Mouse (Mus musculus) urinary bladder, adult 2 months (tissue): ENCODE results near the gene Pbx2. TPM values are rescaled to one million over a fixed set of nuclear protein-coding genes. Genes with fewer than 3 reads are reported as not detected.
A peak's percentile ranks its signal among the peaks of the same experiment; 100 is the strongest.

Experiments used
- DNase-seq: peaks from one replicate; pipeline ENCODE4 v3.0.0; 2022; ENCODE audit warnings: low spot score
- polyA plus RNA-seq: library from polyadenylated mRNA; depleted of rRNA; stranded (reverse); fragments of >200 nt; gene quantifications from 2 replicates; pipeline ENCODE4 v1.2.3, GENCODE M21; 2012

Gene Pbx2
- polyA plus RNA-seq, 1 experiment = 55.2 TPM

GRCm38 (mm10) chr17:34603375-34604060 is 12.5 kb downstream of the Pbx2 start, which contains the start of gene Rnf5:
TSS of gene Rnf5 (minus strand) at chr17:34603690.
- peak; percentile 77 for DNase-seq

GRCm38 (mm10) chr17:34604061-34604508 is 13.0 kb downstream of the Pbx2 start, which contains the start of gene Agpat1:
TSS of gene Agpat1 (plus strand) at chr17:34604262.
- DNase-seq = peak; percentile 82

GRCm38 (mm10) chr17:34604511-34605237 is 13.6 kb downstream of the Pbx2 start:
- no peak for DNase-seq

GRCm38 (mm10) chr17:34605609-34606008 is 14.5 kb downstream of the Pbx2 start:
- peak; percentile 94 for DNase-seq

GRCm38 (mm10) chr17:34606186-34607039 is 15.3 kb downstream of the Pbx2 start:
- DNase-seq = no peak

- no peak for DNase-seq
Measured at GRCm38 (mm10) chr17:34607997-34608396, 16.9 kb downstream of the Pbx2 start.

GRCm38 (mm10) chr17:34611050-34611449 is 20.0 kb downstream of the Pbx2 start:
- no peak for DNase-seq

GRCm38 (mm10) chr17:34613054-34613645 is 22.1 kb downstream of the Pbx2 start:
- no peak for DNase-seq

- no peak for DNase-seq
Measured at GRCm38 (mm10) chr17:34613830-34614229, 22.8 kb downstream of the Pbx2 start.

GRCm38 (mm10) chr17:34615871-34616270 is 24.8 kb downstream of the Pbx2 start, which contains the start of gene Egfl8:
TSS of gene Egfl8 (minus strand) at chr17:34615971.
- no peak for DNase-seq

- peak; percentile 38 for DNase-seq
Measured at GRCm38 (mm10) chr17:34618999-34619398, 27.9 kb downstream of the Pbx2 start.

GRCm38 (mm10) chr17:34621006-34621405 is 29.9 kb downstream of the Pbx2 start:
- DNase-seq = no peak

- DNase-seq = no peak
Measured at GRCm38 (mm10) chr17:34623161-34623560, 32.1 kb downstream of the Pbx2 start.

- no peak for DNase-seq
Measured at GRCm38 (mm10) chr17:34624981-34625380, 33.9 kb downstream of the Pbx2 start.

- DNase-seq = peak; percentile 22
Measured at GRCm38 (mm10) chr17:34626062-34626772, 35.2 kb downstream of the Pbx2 start.

GRCm38 (mm10) chr17:34626773-34627092 is 35.7 kb downstream of the Pbx2 start:
- no peak for DNase-seq

GRCm38 (mm10) chr17:34627093-34627942 is 36.3 kb downstream of the Pbx2 start:
- DNase-seq = peak; percentile 69

GRCm38 (mm10) chr17:34627943-34628643 is 37.0 kb downstream of the Pbx2 start, which contains the start of gene Ppt2:
TSS of gene Ppt2 (minus strand) at chr17:34628510.
- peak; percentile 64 for DNase-seq

- no peak for DNase-seq
Measured at GRCm38 (mm10) chr17:34628644-34628967, 37.5 kb downstream of the Pbx2 start.
